Mouse (Mus musculus) thymus, adult 2 months (tissue): ENCODE measurements at regions not wholly inside any gene's neighbourhood (a gene's known extent, or its start where the extent isn't known, plus 50 kb on each side); places are given as distances from the start of the nearest gene placed in this dataset.
A peak's percentile ranks its signal among the peaks of the same experiment; 100 is the strongest.

ENCODE experiments used
- DNase-seq: peaks from one replicate; pipeline ENCODE4 v3.0.0; 2021
- H3K27ac ChIP-seq: fragments of 200-500 bp; 2 replicates; pipeline ENCODE4 v1.5.1; 2012; ENCODE audit warnings: low read length, control low read depth; ENCODE audit not compliant: control insufficient read depth, insufficient read depth
- H3K27me3 ChIP-seq: fragments of 200-500 bp; 2 replicates; pipeline ENCODE4 v1.6.1; 2012; ENCODE audit warnings: mild to moderate bottlenecking, low read length, moderate library complexity, mixed read lengths; ENCODE audit not compliant: control insufficient read depth, insufficient read depth
- H3K36me3 ChIP-seq: fragments of 200-500 bp; 2 replicates; pipeline ENCODE4 v1.6.1; 2012; ENCODE audit warnings: mild to moderate bottlenecking, low read length, moderate library complexity; ENCODE audit not compliant: control insufficient read depth, insufficient read depth
- H3K4me1 ChIP-seq: fragments of 200-500 bp; replicated peaks from 2 replicates; pipeline ENCODE4 v1.6.1; 2012; ENCODE audit warnings: low read length; ENCODE audit not compliant: control insufficient read depth, insufficient read depth
- H3K4me3 ChIP-seq: fragments of 200-500 bp; 2 replicates; pipeline ENCODE4 v1.5.1; 2012; ENCODE audit warnings: mild to moderate bottlenecking, low read length, control low read depth, moderate library complexity; ENCODE audit not compliant: control insufficient read depth, insufficient read depth
- CTCF ChIP-seq: fragments of 200-500 bp; IDR thresholded peaks from 2 replicates; pipeline ENCODE4 v1.5.1; 2012; ENCODE audit warnings: mild to moderate bottlenecking, control low read depth, low read length, moderate library complexity, borderline replicate concordance; ENCODE audit not compliant: control insufficient read depth, poor library complexity, insufficient read depth; ENCODE audit errors: extremely low read depth
- POLR2A ChIP-seq: fragments of 200-500 bp; IDR thresholded peaks from 2 replicates; pipeline ENCODE4 v1.6.1; 2012; ENCODE audit warnings: mild to moderate bottlenecking, low read length, control low read depth, moderate library complexity; ENCODE audit not compliant: control insufficient read depth, poor library complexity, insufficient read depth; ENCODE audit errors: extremely low read depth
- WGBS: fragments of 180-500 bp; shearing (Covaris S2); methylation state at CpG from one replicate; pipeline ENCODE4 v1.1.7; 2018; 5-methylcytosine and 5-hydroxymethylcytosine counted together

GRCm38 (mm10) chr5:75791738-75792137 lies 186.5 kb downstream of the Kdr start:
- no peaks in the 10 kb centered on the region for H3K36me3 ChIP-seq
- WGBS = 4% methylated on average over 8 of the region's 8 CpGs
- no peak overlapping the region for H3K27ac ChIP-seq
- DNase-seq = peak; percentile 23
- no peaks in the 10 kb centered on the region for H3K27me3 ChIP-seq
- TF ChIP-seq POLR2A (no peak), CTCF (no peak)
- H3K4me1 ChIP-seq = peaks cover 4% of the 10 kb centered on the region
- no peak overlapping the region for H3K4me3 ChIP-seq

GRCm38 (mm10) chr5:75788087-75788486 lies 190.2 kb downstream of the Kdr start:
- TF ChIP-seq POLR2A = no peak
- TF ChIP-seq CTCF = no peak
- H3K27me3 ChIP-seq = no peaks in the 10 kb centered on the region
- H3K4me1 ChIP-seq = peaks cover 4% of the 10 kb centered on the region
- 75% methylated on average over 3 of the region's 3 CpGs for WGBS
- H3K36me3 ChIP-seq = no peaks in the 10 kb centered on the region
- DNase-seq = no peak
- no peak overlapping the region for H3K27ac ChIP-seq
- H3K4me3 ChIP-seq = no peak overlapping the region

- WGBS = 92% methylated on average over 3 of the region's 3 CpGs
- no peak overlapping the region for H3K27ac ChIP-seq
- no peak for TF ChIP-seq CTCF
- TF ChIP-seq POLR2A = no peak
- H3K4me3 ChIP-seq = no peak overlapping the region
- no peaks in the 10 kb centered on the region for H3K36me3 ChIP-seq
- DNase-seq = no peak
- H3K27me3 ChIP-seq = no peaks in the 10 kb centered on the region
- no peaks in the 10 kb centered on the region; the same call in 1 of the 2 replicates for H3K4me1 ChIP-seq
Observed at GRCm38 (mm10) chr5:75786196-75786595, 192.1 kb downstream of the Kdr start.

GRCm38 (mm10) chr5:75784998-75785593 lies 193.2 kb downstream of the Kdr start:
- Histone ChIP-seq H3K27me3 (no peaks in the 10 kb centered on the region), H3K4me1 (no peaks in the 10 kb centered on the region; the same call in 1 of the 2 replicates), H3K4me3 (no peak overlapping the region), H3K36me3 (no peaks in the 10 kb centered on the region), H3K27ac (no peak overlapping the region)
- WGBS = 88% methylated on average over 8 of the region's 8 CpGs
- no peak for DNase-seq
- no peak for TF ChIP-seq POLR2A
- TF ChIP-seq CTCF = no peak

- Histone ChIP-seq H3K27ac (no peak overlapping the region), H3K36me3 (no peaks in the 10 kb centered on the region), H3K4me1 (no peaks in the 10 kb centered on the region), H3K27me3 (no peaks in the 10 kb centered on the region), H3K4me3 (no peak overlapping the region)
- WGBS = 96% methylated on average over 5 of the region's 5 CpGs
- DNase-seq = no peak
- TF ChIP-seq POLR2A (no peak), CTCF (no peak)
Observed at GRCm38 (mm10) chr5:75770592-75770991, 195.9 kb downstream of the Kit start.

- Histone ChIP-seq H3K4me1 (no peaks in the 10 kb centered on the region), H3K4me3 (no peak overlapping the region), H3K27me3 (no peaks in the 10 kb centered on the region), H3K36me3 (no peaks in the 10 kb centered on the region), H3K27ac (no peak overlapping the region)
- no peak for DNase-seq
- WGBS = 82% methylated on average over 1 of the region's 1 CpGs
- TF ChIP-seq POLR2A (no peak), CTCF (no peak)
Observed at GRCm38 (mm10) chr5:75767213-75767612, 192.5 kb downstream of the Kit start.

GRCm38 (mm10) chr5:75762374-75762773 lies 187.7 kb downstream of the Kit start:
- TF ChIP-seq CTCF (no peak), POLR2A (no peak)
- H3K4me1 ChIP-seq = no peaks in the 10 kb centered on the region; the same call in 1 of the 2 replicates
- DNase-seq = no peak
- H3K4me3 ChIP-seq = no peak overlapping the region
- no peaks in the 10 kb centered on the region for H3K36me3 ChIP-seq
- no peaks in the 10 kb centered on the region for H3K27me3 ChIP-seq
- WGBS = 83% methylated on average over 6 of the region's 6 CpGs
- no peak overlapping the region for H3K27ac ChIP-seq
